Mouse (Mus musculus): ENCODE data around the gene Tmcc2.

Gene Tmcc2

GRCm38 (mm10) chr1:132389886-132390585 lies 1.0 kb downstream of the Tmcc2 start:
- DNase-seq (ENCODE audit: low spot score) = peak; percentile 69

GRCm38 (mm10) chr1:132388813-132389803 lies 2.0 kb downstream of the Tmcc2 start:
- peak; percentile 49 for DNase-seq (ENCODE audit: low spot score)

- no peak for DNase-seq (ENCODE audit: low spot score)
Observed at GRCm38 (mm10) chr1:132387943-132388342, 3.1 kb downstream of the Tmcc2 start.

DNA sequence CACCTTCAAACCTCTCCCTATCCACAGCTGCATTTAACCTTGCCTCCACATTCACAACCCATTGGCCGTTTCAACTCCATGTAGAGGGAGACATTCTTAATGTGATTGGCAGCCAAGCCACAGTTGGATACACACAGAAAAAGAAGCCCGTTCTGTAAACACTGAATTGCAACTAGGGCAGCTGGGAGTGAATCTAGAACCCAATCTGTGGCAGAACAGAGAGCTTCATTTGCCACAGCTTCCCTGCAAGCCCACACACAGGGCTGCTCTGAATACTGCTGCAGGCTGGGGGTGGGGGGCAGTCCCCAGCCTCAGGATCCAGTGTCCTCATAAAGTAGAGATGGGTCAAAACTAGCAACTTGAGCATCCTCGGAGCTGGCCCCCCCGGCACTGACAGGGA lies 4.8 kb downstream of the Tmcc2 start:
- DNase-seq (ENCODE audit: low spot score) = no peak

DNA sequence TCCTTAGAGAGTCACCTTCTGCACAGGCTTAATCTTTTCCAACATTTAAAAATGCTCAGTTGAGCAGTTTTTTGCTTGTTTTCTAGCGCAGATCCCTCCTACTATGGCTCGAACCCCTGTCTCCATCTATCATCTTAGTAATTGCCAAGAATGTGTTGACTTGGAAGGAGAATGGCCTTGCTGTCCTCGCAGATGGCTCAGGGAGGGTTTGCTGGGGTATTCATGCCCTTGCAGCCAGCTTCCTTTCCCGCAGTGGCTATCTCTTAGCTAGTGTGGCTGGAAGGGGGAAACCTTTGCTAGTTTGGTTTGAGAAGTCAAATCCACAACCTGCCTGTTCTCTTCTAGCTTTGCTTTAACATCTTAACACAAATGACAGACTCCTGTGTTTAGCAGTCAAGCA lies 5.4 kb downstream of the Tmcc2 start:
- DNase-seq (ENCODE audit: low spot score) = no peak

GRCm38 (mm10) chr1:132385266-132385665 lies 5.8 kb downstream of the Tmcc2 start:
- no peak for DNase-seq (ENCODE audit: low spot score)

DNA sequence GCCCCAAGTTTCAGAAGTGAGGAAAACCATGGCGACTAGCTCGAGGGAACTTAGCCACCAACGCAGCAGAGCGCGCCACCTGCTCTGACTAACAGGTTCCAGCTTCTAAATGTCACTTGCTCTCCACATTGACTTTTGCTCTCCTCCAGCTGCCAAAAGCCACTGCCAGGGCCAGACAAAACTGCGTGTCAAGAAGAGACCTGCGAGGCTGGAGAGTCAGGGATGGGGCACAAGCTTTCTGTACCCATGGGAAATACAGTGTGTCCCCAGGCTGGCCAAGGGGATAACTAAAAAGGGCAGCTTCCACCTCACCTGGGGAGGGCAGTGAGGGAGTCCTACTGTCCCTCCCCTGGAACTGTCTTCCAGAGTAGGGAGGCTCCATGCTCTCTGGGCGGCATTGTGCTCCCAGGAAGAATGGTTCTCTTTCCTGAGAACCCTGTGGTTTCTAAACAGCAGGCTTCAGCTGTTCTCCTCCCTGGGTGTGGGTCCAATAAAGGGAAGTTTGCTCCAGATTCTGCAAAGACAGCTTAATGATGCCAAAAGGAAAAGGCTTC lies 7.0 kb downstream of the Tmcc2 start:
- DNase-seq (ENCODE audit: low spot score) = peak; percentile 41

DNA sequence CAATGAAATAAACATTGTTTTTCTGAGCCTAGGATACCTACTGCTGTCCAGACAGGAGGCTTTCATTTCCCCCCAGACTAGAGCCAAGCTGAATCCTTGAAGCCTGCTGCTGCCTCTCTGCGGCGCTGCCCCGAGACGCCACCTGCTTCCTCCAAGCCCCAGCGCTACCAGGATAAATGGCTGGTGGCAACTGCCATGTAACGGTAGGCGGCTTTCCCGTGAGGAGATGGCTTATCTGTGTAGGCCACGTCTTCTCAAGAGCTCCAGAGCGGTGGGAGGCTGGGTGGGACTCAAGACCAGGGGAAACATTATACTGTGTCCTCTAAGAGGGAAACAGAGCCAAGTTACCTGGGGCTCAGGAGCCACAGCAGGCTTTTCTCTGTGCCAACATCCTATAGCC lies 9.2 kb downstream of the Tmcc2 start:
- DNase-seq (ENCODE audit: low spot score) = no peak

DNA sequence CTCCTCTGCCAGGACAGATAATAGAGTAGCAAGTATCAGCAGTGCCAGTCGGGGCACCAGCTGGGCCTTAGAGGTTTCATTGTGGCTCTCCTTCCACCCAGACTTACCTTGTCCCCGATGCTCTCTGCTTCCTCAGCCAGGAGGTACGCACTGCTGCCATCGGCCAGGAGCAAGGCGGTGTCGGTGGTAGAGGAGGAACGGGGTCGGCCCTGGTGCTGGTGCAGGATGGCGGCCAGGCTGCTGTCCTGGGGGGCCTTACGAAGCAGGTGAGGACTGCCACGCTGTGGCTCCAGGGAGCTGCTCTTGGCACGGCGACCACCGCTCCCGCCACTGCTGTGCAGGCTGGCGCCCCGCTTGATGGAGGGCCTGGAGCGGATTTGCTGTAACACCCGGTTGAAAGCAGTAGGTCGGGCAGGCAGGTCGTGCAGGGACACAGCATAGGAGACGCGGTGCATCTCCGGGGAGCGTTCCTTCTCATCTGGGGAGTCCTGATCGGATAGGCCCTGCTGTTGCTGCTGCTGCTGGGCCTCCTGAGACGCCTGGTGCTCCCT lies 10.5 kb downstream of the Tmcc2 start:
- DNase-seq (ENCODE audit: low spot score) = no peak

- no peak for DNase-seq (ENCODE audit: low spot score)
Observed at GRCm38 (mm10) chr1:132377811-132378210, 13.3 kb downstream of the Tmcc2 start.

DNA sequence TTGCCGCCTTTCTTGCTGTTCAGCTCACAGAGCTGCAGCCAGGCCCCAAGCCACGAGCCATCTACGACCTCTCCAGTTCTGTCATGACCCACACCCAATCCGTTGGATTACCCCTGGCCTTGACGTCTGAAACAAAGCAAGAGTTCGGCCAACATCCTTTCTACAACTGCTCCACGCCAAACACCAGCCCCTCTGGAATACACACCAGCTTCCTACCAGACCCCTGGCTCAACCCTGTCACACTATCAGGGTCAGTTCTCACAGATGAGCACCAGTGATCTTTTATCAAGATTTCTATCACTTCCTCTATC lies 14.1 kb downstream of the Tmcc2 start:
- no peak for DNase-seq (ENCODE audit: low spot score)

GRCm38 (mm10) chr1:132376211-132377054 lies 14.6 kb downstream of the Tmcc2 start:
- peak; percentile 22 for DNase-seq (ENCODE audit: low spot score)

DNA sequence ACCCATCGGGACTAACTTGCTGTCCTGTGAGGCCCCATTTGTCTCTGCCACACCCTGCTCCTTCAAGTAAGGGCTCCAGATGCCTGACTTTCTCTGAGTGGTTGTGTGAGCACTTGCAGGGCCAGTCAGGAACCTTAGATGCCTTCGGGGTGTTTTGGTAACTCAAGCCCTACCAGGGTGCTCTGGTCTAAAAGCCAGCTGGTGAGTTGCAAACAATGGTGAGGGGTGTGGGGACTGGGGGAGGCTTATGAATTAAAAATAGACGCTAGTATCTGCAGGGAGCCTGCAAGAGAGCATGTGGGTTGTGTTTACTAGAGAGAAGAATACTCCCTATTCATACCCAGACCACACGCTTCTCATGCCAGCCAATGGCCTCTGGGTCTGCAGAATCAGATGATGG lies 15.8 kb downstream of the Tmcc2 start:
- no peak for DNase-seq (ENCODE audit: low spot score)

DNA sequence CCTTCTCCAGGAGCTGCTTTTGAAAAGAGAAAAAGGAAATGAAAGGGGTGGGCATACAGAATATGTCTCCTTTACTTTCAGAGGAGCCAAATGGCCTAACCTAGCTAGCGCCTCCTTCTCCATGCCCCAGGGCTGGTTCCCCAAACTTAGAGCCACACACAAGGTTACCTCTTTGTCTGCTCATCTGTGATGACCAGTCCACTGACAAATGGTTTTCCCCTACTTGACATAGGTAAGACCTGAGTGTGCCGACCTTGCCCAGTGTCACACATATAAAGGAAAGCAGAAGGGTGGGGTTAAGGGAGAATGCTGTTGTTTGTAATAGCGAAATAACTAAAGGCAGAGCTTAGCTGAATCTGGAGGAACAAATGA lies 16.2 kb downstream of the Tmcc2 start:
- DNase-seq (ENCODE audit: low spot score) = no peak

GRCm38 (mm10) chr1:132374140-132374872 lies 16.8 kb downstream of the Tmcc2 start:
- DNase-seq (ENCODE audit: low spot score) = peak; percentile 62

GRCm38 (mm10) chr1:132372896-132373534 lies 18.1 kb downstream of the Tmcc2 start:
- peak; percentile 64 for DNase-seq (ENCODE audit: low spot score)

- no peak for DNase-seq (ENCODE audit: low spot score)
Observed at GRCm38 (mm10) chr1:132372354-132372753, 18.7 kb downstream of the Tmcc2 start.

- peak; percentile 55 for DNase-seq (ENCODE audit: low spot score)
Observed at GRCm38 (mm10) chr1:132371298-132372081, 19.6 kb downstream of the Tmcc2 start.

DNA sequence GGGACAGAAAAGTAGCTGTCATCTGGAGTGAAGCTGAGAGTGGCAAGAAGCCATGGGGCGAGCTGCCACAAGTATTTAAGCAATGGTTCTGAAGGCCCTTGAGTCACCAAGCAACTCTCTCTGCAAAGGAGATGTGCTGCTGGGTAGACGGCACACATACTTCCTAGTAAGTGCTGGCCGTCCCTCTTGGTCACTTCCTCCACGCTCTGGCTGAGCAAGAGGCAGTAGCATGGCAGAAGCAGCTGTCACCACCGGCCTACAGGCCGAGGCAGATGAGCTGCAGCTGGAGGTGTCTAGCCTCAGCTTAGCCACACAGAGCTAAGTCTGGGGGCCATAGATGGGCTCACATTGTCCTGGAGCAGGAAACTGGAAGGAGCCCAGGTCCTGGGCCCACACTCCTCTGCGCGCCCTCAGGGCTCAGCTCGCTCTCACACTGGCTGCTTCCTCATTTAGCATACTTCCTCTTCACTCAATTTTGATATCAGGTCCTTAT lies 20.4 kb downstream of the Tmcc2 start:
- DNase-seq (ENCODE audit: low spot score) = peak; percentile 94

All from adipocyte (in vitro differentiated cells).